Mouse (Mus musculus): ENCODE measurements at regions not wholly inside any gene's neighbourhood (a gene's known extent, or its start where the extent isn't known, plus 50 kb on each side); places are given as distances from the start of the nearest gene placed in this dataset.

DNA sequence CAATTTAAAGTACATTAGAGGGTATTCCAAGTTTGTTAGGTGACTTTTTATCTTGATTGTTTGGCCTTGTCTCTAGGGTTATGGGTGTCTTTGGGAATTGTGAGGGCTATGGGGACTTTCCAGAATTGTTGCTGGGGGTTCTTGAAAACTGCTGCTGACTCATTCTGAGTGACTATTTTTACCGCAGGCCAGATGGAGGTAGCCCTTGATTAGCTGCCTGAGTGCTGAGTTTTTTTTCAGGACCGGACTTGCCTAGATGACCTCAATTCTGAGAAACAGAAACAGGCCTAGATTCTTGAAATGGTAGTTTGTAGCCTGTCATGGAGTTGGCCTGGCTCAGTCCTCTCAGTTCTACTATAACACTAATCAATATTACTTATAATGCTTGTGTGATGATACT, 223.9 kb upstream of the Adgrb3 start:
- DNase-seq, result peak in 1 of 2 experiments; percentile 5

DNA sequence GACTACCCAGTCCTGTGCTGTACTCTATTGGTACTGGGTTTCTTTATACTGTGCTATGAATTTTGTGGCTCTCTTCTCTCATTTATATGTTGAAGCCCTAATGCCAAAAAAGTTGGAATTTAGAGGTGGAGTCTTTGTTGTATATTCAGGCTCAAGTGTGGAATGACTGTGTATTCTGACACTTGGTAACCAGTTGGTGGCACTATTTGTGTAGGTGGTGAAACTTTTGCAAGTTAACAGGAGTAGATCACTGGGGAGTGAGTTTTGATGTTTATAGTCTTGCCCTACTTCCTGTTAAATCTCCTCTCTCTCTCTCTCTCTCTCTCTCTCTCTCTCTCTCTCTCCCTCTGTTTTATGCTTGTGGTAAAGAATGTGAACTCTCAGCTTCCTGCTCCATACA, 218.3 kb upstream of the Adgrb3 start:
- DNase-seq, result no peak
